Comparison of ENCODE assay signal across 11 mouse cellular contexts in the genomic region with DNA sequence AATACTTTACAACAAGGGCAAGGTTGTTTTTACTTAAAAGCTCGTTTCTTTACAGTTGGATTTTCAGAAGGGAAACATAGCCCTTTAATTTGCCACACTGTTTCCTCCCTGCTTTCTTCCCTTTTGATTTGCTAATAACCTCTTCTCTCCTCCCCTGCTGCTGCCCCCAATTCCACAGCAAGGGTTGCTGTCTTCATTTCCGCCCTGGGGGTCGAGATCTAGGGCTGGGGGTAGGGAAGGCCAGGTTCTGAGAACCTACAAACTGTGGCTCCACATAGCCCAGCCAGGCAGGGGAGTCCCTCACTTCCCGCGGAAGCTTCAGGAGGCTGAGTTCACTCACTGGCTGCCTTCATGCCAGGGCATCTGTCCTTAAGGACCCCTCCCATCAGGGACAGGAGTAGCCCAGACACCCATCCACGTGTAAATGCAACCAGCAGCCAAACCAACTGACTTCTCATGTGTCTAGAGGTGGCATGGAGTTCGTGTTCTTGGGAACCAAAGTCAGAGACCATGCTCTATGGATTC. TPM values are rescaled to one million over a fixed set of nuclear protein-coding genes. Genes with fewer than 3 reads are reported as not detected.
A peak's percentile ranks its signal among the peaks of the same experiment; 100 is the strongest.
DNase-seq lines count a peak whose midpoint lies in the region; ATAC-seq and TF ChIP-seq lines count a peak whose summit lies in the region.
"Had no signal": no experiment of that assay in that cellular context is flagged by ENCODE, and none has a peak within 500 bp of the region (broad histone marks: within the 10 kb centered on the region; RNA-seq: fewer than 3 reads in every experiment).

No protein-coding gene starts in this region.

- DNase-seq in heart, embryonic 10.5 days (ENCODE audit: low spot score): no peak
- DNase-seq in heart, postnatal 14 days: no peak
- no peak for DNase-seq in stomach, postnatal 0 days (ENCODE audit: low spot score)
- no peak for DNase-seq in limb, embryonic 14.5 days (ENCODE audit: low spot score)
- DNase-seq in ovary, adult 18-20 months (ENCODE audit: low spot score): no peak
- DNase-seq in thymus, postnatal 0 days (ENCODE audit: low spot score): no peak
- DNase-seq: cerebellum, adult 2 months had no signal

- H3K27ac ChIP-seq in heart, embryonic 10.5 days: peak overlapping the region; percentile 6; the same call in 1 of the 2 replicates
- H3K27ac ChIP-seq in stomach, embryonic 14.5 days (ENCODE audit: low read length): no peak overlapping the region
- H3K27ac ChIP-seq in stomach, postnatal 0 days (replicated peaks): no peak overlapping the region
- no peak overlapping the region for H3K27ac ChIP-seq in limb, embryonic 14.5 days (replicated peaks; ENCODE audit: low read depth, low read length)
- no peak overlapping the region for H3K27ac ChIP-seq in stomach, embryonic 16.5 days (ENCODE audit: low read length)
- H3K27ac ChIP-seq: left cerebral cortex, adult 2 months had no signal

- H3K9ac ChIP-seq in stomach, embryonic 14.5 days (replicated peaks; ENCODE audit: low read depth, low read length): no peak overlapping the region
- H3K9ac ChIP-seq in stomach, postnatal 0 days (ENCODE audit: low read length): no peak overlapping the region
- peak overlapping the region; percentile 29; the same call in 1 of the 2 replicates for H3K9ac ChIP-seq in limb, embryonic 14.5 days (ENCODE audit: low read depth, low read length, severe bottlenecking)
- no peak overlapping the region for H3K9ac ChIP-seq in stomach, embryonic 16.5 days (ENCODE audit: low read length)

- 19% methylated on average over 7 of the region's 7 CpGs for WGBS in heart, embryonic 10.5 days
- WGBS in stomach, embryonic 14.5 days: 17% methylated on average over 7 of the region's 7 CpGs
- 36% methylated on average over 7 of the region's 7 CpGs for WGBS in stomach, postnatal 0 days
- 8% methylated on average over 7 of the region's 7 CpGs for WGBS in limb, embryonic 14.5 days
- WGBS in stomach, embryonic 16.5 days: 24% methylated on average over 7 of the region's 7 CpGs

- peak overlapping the region; percentile 61 for H3K4me2 ChIP-seq in stomach, embryonic 14.5 days (replicated peaks; ENCODE audit: low read depth, low read length)
- H3K4me2 ChIP-seq in stomach, postnatal 0 days (replicated peaks; ENCODE audit: low read depth): no peak overlapping the region; the same call in 1 of the 2 replicates
- peak overlapping the region; percentile 79 for H3K4me2 ChIP-seq in limb, embryonic 14.5 days (replicated peaks; ENCODE audit: low read depth, low read length, severe bottlenecking)
- H3K4me2 ChIP-seq in stomach, embryonic 16.5 days (ENCODE audit: low read depth, low read length): peak overlapping the region; percentile 78; the same call in 1 of the 2 replicates

- no peak for TF ChIP-seq CTCF in stomach, postnatal 0 days (IDR thresholded peaks at IDR 0.05; ENCODE audit: low read depth)

- H3K36me3 ChIP-seq in heart, embryonic 10.5 days: no peaks in the 10 kb centered on the region
- no peaks in the 10 kb centered on the region for H3K36me3 ChIP-seq in stomach, embryonic 14.5 days (ENCODE audit: control insufficient read depth, insufficient read depth, low read length)
- H3K36me3 ChIP-seq in stomach, postnatal 0 days (ENCODE audit: control insufficient read depth, insufficient read depth, low read length): no peaks in the 10 kb centered on the region
- no peaks in the 10 kb centered on the region for H3K36me3 ChIP-seq in limb, embryonic 14.5 days (ENCODE audit: control insufficient read depth, insufficient read depth, low read length)
- H3K36me3 ChIP-seq in stomach, embryonic 16.5 days (ENCODE audit: control insufficient read depth, insufficient read depth, low read length): no peaks in the 10 kb centered on the region

- TF ChIP-seq POLR2A in limb, embryonic 14.5 days (IDR thresholded peaks at IDR 0.05; ENCODE audit: borderline replicate concordance, extremely low read depth, insufficient read depth, insufficient read length): no peak

- H3K27me3 ChIP-seq in heart, embryonic 10.5 days (ENCODE audit: insufficient read depth, poor library complexity, severe bottlenecking): peaks cover 48% of the 10 kb centered on the region
- H3K27me3 ChIP-seq in stomach, embryonic 14.5 days (ENCODE audit: control insufficient read depth, insufficient read depth, low read length): peaks cover 5% of the 10 kb centered on the region; the same call in 1 of the 2 replicates
- H3K27me3 ChIP-seq in stomach, postnatal 0 days (ENCODE audit: control insufficient read depth, insufficient read depth, low read length): no peaks in the 10 kb centered on the region
- H3K27me3 ChIP-seq in limb, embryonic 14.5 days (ENCODE audit: control insufficient read depth, insufficient read depth, low read length): peaks cover 13% of the 10 kb centered on the region
- H3K27me3 ChIP-seq in stomach, embryonic 16.5 days (ENCODE audit: control insufficient read depth, insufficient read depth, low read length): peaks cover 20% of the 10 kb centered on the region

- no peak for TF ChIP-seq EP300 in stomach, postnatal 0 days (optimal IDR thresholded peaks at IDR 0.05)

- ATAC-seq in stomach, embryonic 14.5 days (ENCODE audit: insufficient number of reproducible peaks, insufficient read depth, low FRiP score, low read depth): no peak
- ATAC-seq in stomach, postnatal 0 days (ENCODE audit: low FRiP score, low TSS enrichment): no peak
- ATAC-seq in limb, embryonic 14.5 days (ENCODE audit: low FRiP score, low read depth): no peak
- ATAC-seq in stomach, embryonic 16.5 days (ENCODE audit: insufficient read depth, low FRiP score): no peak

- peak overlapping the region; percentile 54 for H3K4me3 ChIP-seq in heart, embryonic 10.5 days
- no peak overlapping the region for H3K4me3 ChIP-seq in stomach, embryonic 14.5 days (ENCODE audit: low read depth, low read length)
- no peak overlapping the region for H3K4me3 ChIP-seq in stomach, postnatal 0 days (ENCODE audit: low read depth, low read length)
- peak overlapping the region; percentile 41 for H3K4me3 ChIP-seq in limb, embryonic 14.5 days (replicated peaks; ENCODE audit: low read length)
- no peak overlapping the region for H3K4me3 ChIP-seq in stomach, embryonic 16.5 days (replicated peaks; ENCODE audit: low read length)

- H3K4me1 ChIP-seq in heart, embryonic 10.5 days: peaks cover 13% of the 10 kb centered on the region
- H3K4me1 ChIP-seq in stomach, embryonic 14.5 days (ENCODE audit: control insufficient read depth, insufficient read depth, low read length): 0 out of 2 replicates have a peak, but pooled peaks cover 3% of the 10 kb centered on the region
- no peaks in the 10 kb centered on the region for H3K4me1 ChIP-seq in stomach, postnatal 0 days (replicated peaks; ENCODE audit: control insufficient read depth, insufficient read depth)
- peaks cover 10% of the 10 kb centered on the region; the same call in 1 of the 2 replicates for H3K4me1 ChIP-seq in limb, embryonic 14.5 days (ENCODE audit: control insufficient read depth, insufficient read depth, low read length)
- peaks cover 8% of the 10 kb centered on the region; the same call in 1 of the 2 replicates for H3K4me1 ChIP-seq in stomach, embryonic 16.5 days (ENCODE audit: control insufficient read depth, insufficient read depth, low read length)

- no peaks in the 10 kb centered on the region for H3K9me3 ChIP-seq in heart, embryonic 10.5 days
- no peaks in the 10 kb centered on the region for H3K9me3 ChIP-seq in stomach, embryonic 14.5 days (ENCODE audit: control insufficient read depth, low read depth, low read length)
- H3K9me3 ChIP-seq in stomach, postnatal 0 days (ENCODE audit: control insufficient read depth, low read length): no peaks in the 10 kb centered on the region
- no peaks in the 10 kb centered on the region for H3K9me3 ChIP-seq in limb, embryonic 14.5 days (ENCODE audit: control insufficient read depth, low read length)
- H3K9me3 ChIP-seq in stomach, embryonic 16.5 days (replicated peaks; ENCODE audit: control insufficient read depth, low read length): no peaks in the 10 kb centered on the region

- intact Hi-C loops in heart, postnatal 14 days (cut with DNase I): no loop called here

RNA-seq across cellular contexts. Expression of gene Rxrg, which starts 1.1 kb away (rescaled TPM):
- polyA plus RNA-seq in heart, embryonic 10.5 days (2016; fragmentation: Nextera tagmentation; extraction: Ambion mirVana): 2.0 and 3.5 TPM in 2 replicates
- 10 to 100 TPM; 45.9 to 46.8 TPM for total RNA-seq in heart, postnatal 14 days (2021)
- polyA plus RNA-seq in stomach, embryonic 14.5 days (2014; fragmentation: Nextera tagmentation; extraction: Ambion mirVana): 2.3 and 2.5 TPM in 2 replicates
- 0.51 and 0.52 TPM in 2 replicates for polyA plus RNA-seq in stomach, postnatal 0 days (2015; fragmentation: Nextera tagmentation; extraction: Ambion mirVana)
- 16.9 and 17.9 TPM in 2 replicates for polyA plus RNA-seq in limb, embryonic 14.5 days (2012; rRNA removed)
- polyA plus RNA-seq in limb, embryonic 14.5 days (2014; fragmentation: Nextera tagmentation; extraction: Ambion mirVana): 21.1 and 24.4 TPM in 2 replicates
- polyA plus RNA-seq in stomach, embryonic 16.5 days (2015; fragmentation: Nextera tagmentation; extraction: Ambion mirVana): 1.5 and 2.6 TPM in 2 replicates
- 0.44 and 0.99 TPM in 2 replicates for polyA plus RNA-seq in thymus, postnatal 0 days (2015; fragmentation: Nextera tagmentation; extraction: Ambion mirVana)
- total RNA-seq: megakaryocyte, adult 5-6 weeks had no signal

Comparison
In these comparisons a context has a peak if more than half of its experiments do, and no peak if none do; other contexts are left out.
1. H3K4me3 ChIP-seq: peak in heart, embryonic 10.5 days (single experiment) and limb, embryonic 14.5 days (single experiment); none in stomach, embryonic 14.5 days (single experiment), stomach, postnatal 0 days (single experiment) and stomach, embryonic 16.5 days (single experiment).